Mouse (Mus musculus) megakaryocyte progenitor cell, adult 5-6 weeks (primary cell): ENCODE results near the gene Fmnl1. TPM values are rescaled to one million over a fixed set of nuclear protein-coding genes. Genes with fewer than 3 reads are reported as not detected.
"Not testable (repeated sequence)": the region's sequence is repeated elsewhere in the genome, so short reads cannot be mapped to it uniquely, and the experiment has no call there.

Source experiments
- ATAC-seq: replicated peaks from 2 replicates; pipeline ENCODE4 v1.8.0; 2016; ENCODE audit warnings: mild to moderate bottlenecking, moderate TSS enrichment, inconsistent platforms; ENCODE audit not compliant: poor library complexity
- total RNA-seq, 2 experiments: library from RNA; stranded (forward) in 1 of 2; stranded (reverse) in 1 of 2; fragments of 157-497, 149-512 nt in 1 of 2; fragments of 200-1000 nt in 1 of 2; gene quantifications; 2 replicates each; pipeline versions ENCODE4 v1.2.3 to v1.2.4; 2015 to 2017

The Fmnl1 gene
- total RNA-seq, 2 experiments from 2014 or later = 36.5 to 74.3 TPM

GRCm38 (mm10) chr11:103219259-103219658, 48.4 kb downstream of the Fmnl1 start:
- ATAC-seq = no peak

GRCm38 (mm10) chr11:103219995-103220394, 49.1 kb downstream of the Fmnl1 start:
- no peak for ATAC-seq

GRCm38 (mm10) chr11:103221437-103221836, 50.5 kb downstream of the Fmnl1 start:
- ATAC-seq = no peak

GRCm38 (mm10) chr11:103222718-103223117, 51.8 kb downstream of the Fmnl1 start:
- not testable (repeated sequence) for ATAC-seq

- no peak for ATAC-seq
Measured at GRCm38 (mm10) chr11:103223444-103223843, 52.5 kb downstream of the Fmnl1 start.

GRCm38 (mm10) chr11:103223951-103224456, 53.1 kb downstream of the Fmnl1 start:
- ATAC-seq = no peak

GRCm38 (mm10) chr11:103229608-103230007, 58.7 kb downstream of the Fmnl1 start:
- no peak for ATAC-seq

- ATAC-seq = no peak
Measured at GRCm38 (mm10) chr11:103230626-103231025, 59.7 kb downstream of the Fmnl1 start.

- no peak for ATAC-seq
Measured at GRCm38 (mm10) chr11:103231367-103231766, 60.5 kb downstream of the Fmnl1 start.

- ATAC-seq = peak; percentile 89
Measured at GRCm38 (mm10) chr11:103232966-103233365, 62.1 kb downstream of the Fmnl1 start.

- ATAC-seq = no peak
Measured at GRCm38 (mm10) chr11:103234447-103234846, 63.5 kb downstream of the Fmnl1 start.

- ATAC-seq = no peak
Measured at GRCm38 (mm10) chr11:103235702-103236101, 64.8 kb downstream of the Fmnl1 start.

- no peak for ATAC-seq
Measured at GRCm38 (mm10) chr11:103236431-103236830, 65.5 kb downstream of the Fmnl1 start.

GRCm38 (mm10) chr11:103236903-103237302, 66.0 kb downstream of the Fmnl1 start:
- no peak for ATAC-seq

- ATAC-seq = 0 out of 2 replicates have a peak, but pooled peaks have one; percentile 15
Measured at GRCm38 (mm10) chr11:103237757-103238156, 66.8 kb downstream of the Fmnl1 start.

- ATAC-seq = no peak
Measured at GRCm38 (mm10) chr11:103240740-103241139, 69.8 kb downstream of the Fmnl1 start.

- no peak for ATAC-seq
Measured at GRCm38 (mm10) chr11:103244856-103245255, 73.9 kb downstream of the Fmnl1 start.

- ATAC-seq = peak; percentile 47
Measured at GRCm38 (mm10) chr11:103246081-103246730, 75.3 kb downstream of the Fmnl1 start.

- no peak for ATAC-seq
Measured at GRCm38 (mm10) chr11:103246731-103247290, 75.9 kb downstream of the Fmnl1 start.

GRCm38 (mm10) chr11:103247504-103248177, 76.7 kb downstream of the Fmnl1 start:
- ATAC-seq = no peak
